Mouse (Mus musculus) MEL (cell line): Measurements from ENCODE around the gene Maf. TPM values are rescaled to one million over a fixed set of nuclear protein-coding genes. Genes with fewer than 3 reads are reported as not detected.

Experiments used
- DNase-seq: peaks from one replicate; pipeline ENCODE4 v3.0.0; 2011; ENCODE audit warnings: low read depth, low spot score
- H3K27ac ChIP-seq: 2 replicates; pipeline ENCODE4 v1.5.1; 2012; ENCODE audit warnings: low read depth, mild to moderate bottlenecking, control low read depth, low read length, moderate library complexity; ENCODE audit not compliant: control insufficient read depth
- H3K27me3 ChIP-seq, 2 experiments: fragments of 150-350 bp in 1 of 2; sonication (generic) in 1 of 2; 2 replicates each; pipeline ENCODE4 v1.6.1; 2012; ENCODE audit warnings: low read length in 2 of 2, mild to moderate bottlenecking in 2 of 2, improper control_type of control experiment in 1 of 2, moderate library complexity in 1 of 2; ENCODE audit not compliant: insufficient read depth in 2 of 2, control insufficient read depth in 1 of 2
- H3K36me3 ChIP-seq, 2 experiments: 2 replicates each; pipeline ENCODE4 v1.6.1; 2012 to 2014; ENCODE audit warnings: low read length in 2 of 2, improper control_type of control experiment in 1 of 2, inconsistent platforms in 1 of 2, mild to moderate bottlenecking in 1 of 2; ENCODE audit not compliant: insufficient read depth in 2 of 2, control insufficient read depth in 1 of 2
- H3K4me1 ChIP-seq, 2 experiments: fragments of 150-350 bp in 1 of 2; sonication (generic) in 1 of 2; 2 replicates each; pipeline ENCODE4 v1.6.1; 2012; ENCODE audit warnings: low read length in 2 of 2, improper control_type of control experiment in 1 of 2, mild to moderate bottlenecking in 1 of 2; ENCODE audit not compliant: insufficient read depth in 2 of 2, control insufficient read depth in 1 of 2
- H3K4me3 ChIP-seq, 2 experiments: fragments of 150-350 bp in 1 of 2; sonication (generic) in 1 of 2; 2 replicates each; pipeline ENCODE4 v1.5.1; 2012; ENCODE audit warnings: low read depth in 2 of 2, low read length in 2 of 2, mild to moderate bottlenecking in 2 of 2, moderate library complexity in 2 of 2, control low read depth in 1 of 2, improper control_type of control experiment in 1 of 2; ENCODE audit not compliant: control insufficient read depth in 1 of 2, insufficient read depth in 1 of 2
- H3K79me2 ChIP-seq: 2 replicates; pipeline ENCODE4 v1.6.1; 2012; ENCODE audit warnings: mild to moderate bottlenecking, low read length, moderate library complexity; ENCODE audit not compliant: control insufficient read depth, poor library complexity, insufficient read depth
- H3K9ac ChIP-seq: 2 replicates; pipeline ENCODE4 v1.6.1; 2012; ENCODE audit warnings: low read depth, mild to moderate bottlenecking, control low read depth, low read length, moderate library complexity; ENCODE audit not compliant: control insufficient read depth, poor library complexity, severe bottlenecking
- H3K9me3 ChIP-seq: fragments of 150-350 bp; sonication (generic); replicated peaks from 2 replicates; pipeline ENCODE4 v1.6.1; 2012; ENCODE audit warnings: mild to moderate bottlenecking, low read length, improper control_type of control experiment, moderate library complexity; ENCODE audit not compliant: insufficient read depth
- CHD1 ChIP-seq: IDR thresholded peaks from 2 replicates; pipeline ENCODE4 v1.6.1; 2012; ENCODE audit warnings: low read depth, mild to moderate bottlenecking, inconsistent platforms, low read length, improper control_type of control experiment
- CHD2 ChIP-seq: IDR thresholded peaks from 2 replicates; pipeline ENCODE4 v1.6.1; 2011; ENCODE audit warnings: low read length, improper control_type of control experiment
- ELF1 ChIP-seq: IDR thresholded peaks from 2 replicates; pipeline ENCODE4 v1.6.1; 2014; ENCODE audit warnings: low read depth, mild to moderate bottlenecking, inconsistent platforms, low read length, improper control_type of control experiment, moderate library complexity
- EP300 ChIP-seq, 2 experiments: IDR thresholded peaks; 2 replicates each; pipeline ENCODE4 v1.6.1; 2011; ENCODE audit warnings: improper control_type of control experiment in 2 of 2, low read length in 2 of 2, low read depth in 1 of 2, mild to moderate bottlenecking in 1 of 2
- GABPA ChIP-seq: IDR thresholded peaks from 2 replicates; pipeline ENCODE4 v1.6.1; 2012; ENCODE audit warnings: low read depth, mild to moderate bottlenecking, inconsistent platforms, low read length, improper control_type of control experiment, moderate library complexity
- GATA1 ChIP-seq: IDR thresholded peaks from 2 replicates; pipeline ENCODE4 v1.6.1; 2011; ENCODE audit warnings: low read depth, low read length, improper control_type of control experiment
- HCFC1 ChIP-seq: IDR thresholded peaks from 2 replicates; pipeline ENCODE4 v1.6.1; 2012; ENCODE audit warnings: low read depth, mild to moderate bottlenecking, inconsistent platforms, low read length, improper control_type of control experiment, moderate library complexity
- JUND ChIP-seq: IDR thresholded peaks from 2 replicates; pipeline ENCODE4 v1.6.1; 2011; ENCODE audit warnings: low read depth, mild to moderate bottlenecking, improper control_type of control experiment, low read length
- MAX ChIP-seq: IDR thresholded peaks from 2 replicates; pipeline ENCODE4 v1.6.1; 2011; ENCODE audit warnings: low read length, improper control_type of control experiment
- MAZ ChIP-seq: IDR thresholded peaks from 2 replicates; pipeline ENCODE4 v1.6.1; 2012; ENCODE audit warnings: low read depth, mild to moderate bottlenecking, inconsistent platforms, low read length, improper control_type of control experiment
- MXI1 ChIP-seq: IDR thresholded peaks from 2 replicates; pipeline ENCODE4 v1.6.1; 2011; ENCODE audit warnings: mild to moderate bottlenecking, low read depth, low read length, improper control_type of control experiment
- MYC ChIP-seq: IDR thresholded peaks from 2 replicates; pipeline ENCODE4 v1.6.1; 2011; ENCODE audit warnings: low read depth, mild to moderate bottlenecking, low read length, improper control_type of control experiment, moderate library complexity
- NRF1 ChIP-seq: IDR thresholded peaks from 2 replicates; pipeline ENCODE4 v1.6.1; 2014; ENCODE audit warnings: low read depth, mild to moderate bottlenecking, inconsistent platforms, low read length, improper control_type of control experiment, moderate library complexity; ENCODE audit not compliant: poor library complexity, insufficient read depth, severe bottlenecking
- POLR2A ChIP-seq, 2 experiments: IDR thresholded peaks; 2 replicates each; pipeline ENCODE4 v1.6.1; 2011 to 2012; ENCODE audit warnings: low read length in 2 of 2, mild to moderate bottlenecking in 2 of 2, control low read depth in 1 of 2, improper control_type of control experiment in 1 of 2, low read depth in 1 of 2, moderate library complexity in 1 of 2; ENCODE audit not compliant: control insufficient read depth in 1 of 2, insufficient read depth in 1 of 2, poor library complexity in 1 of 2
- POLR2AphosphoS2 ChIP-seq: IDR thresholded peaks from 2 replicates; pipeline ENCODE4 v1.6.1; 2011; ENCODE audit warnings: low read length, improper control_type of control experiment
- RAD21 ChIP-seq: IDR thresholded peaks from 2 replicates; pipeline ENCODE4 v1.6.1; 2011; ENCODE audit warnings: mild to moderate bottlenecking, low read depth, low read length, improper control_type of control experiment
- RCOR1 ChIP-seq: IDR thresholded peaks from 2 replicates; pipeline ENCODE4 v1.6.1; 2012; ENCODE audit warnings: low read depth, mild to moderate bottlenecking, inconsistent platforms, low read length, improper control_type of control experiment
- SMC3 ChIP-seq: IDR thresholded peaks from 2 replicates; pipeline ENCODE4 v1.6.1; 2011; ENCODE audit warnings: low read depth, low read length, improper control_type of control experiment
- TAL1 ChIP-seq: IDR thresholded peaks from 2 replicates; pipeline ENCODE4 v1.6.1; 2012; ENCODE audit warnings: mild to moderate bottlenecking, inconsistent platforms, low read length, moderate library complexity, mixed read lengths
- TBP ChIP-seq: IDR thresholded peaks from 2 replicates; pipeline ENCODE4 v1.8.0; 2011; ENCODE audit warnings: low read depth, low read length, improper control_type of control experiment
- TCF12 ChIP-seq: IDR thresholded peaks from 2 replicates; pipeline ENCODE4 v1.6.1; 2014; ENCODE audit warnings: low read depth, mild to moderate bottlenecking, inconsistent platforms, low read length, improper control_type of control experiment, moderate library complexity
- USF1 ChIP-seq: IDR thresholded peaks from 2 replicates; pipeline ENCODE4 v1.6.1; 2014; ENCODE audit warnings: low read depth, mild to moderate bottlenecking, inconsistent platforms, low read length, improper control_type of control experiment, moderate library complexity
- USF2 ChIP-seq, 2 experiments: IDR thresholded peaks; 2 replicates each; pipeline ENCODE4 v1.6.1; 2011 to 2012; ENCODE audit warnings: improper control_type of control experiment in 2 of 2, low read length in 2 of 2, borderline replicate concordance in 1 of 2, inconsistent platforms in 1 of 2, low read depth in 1 of 2, mild to moderate bottlenecking in 1 of 2; ENCODE audit not compliant: insufficient read depth in 1 of 2
- ZC3H11A ChIP-seq: IDR thresholded peaks from 2 replicates; pipeline ENCODE4 v1.6.1; 2012; ENCODE audit warnings: low read depth, mild to moderate bottlenecking, inconsistent platforms, low read length, improper control_type of control experiment
- ZKSCAN1 ChIP-seq: IDR thresholded peaks from 2 replicates; pipeline ENCODE4 v1.6.1; 2012; ENCODE audit warnings: low read depth, mild to moderate bottlenecking, inconsistent platforms, low read length, improper control_type of control experiment, moderate library complexity
- ZMIZ1 ChIP-seq: IDR thresholded peaks from 2 replicates; pipeline ENCODE4 v1.6.1; 2012; ENCODE audit warnings: low read depth, mild to moderate bottlenecking, inconsistent platforms, low read length, improper control_type of control experiment, moderate library complexity
- polyA plus RNA-seq, 2 experiments: library from polyadenylated mRNA; stranded (reverse) in 1 of 2; unstranded in 1 of 2; fragments of >175 nt in 1 of 2; fragments of >200 nt in 1 of 2; gene quantifications; 2 replicates each; pipeline versions ENCODE4 v1.2.1 to v1.2.4; 2012; ENCODE audit warnings: low replicate concordance in 2 of 2, low read depth in 1 of 2; ENCODE audit not compliant: insufficient read length in 2 of 2, insufficient read depth in 1 of 2, missing spikeins in 1 of 2
- total RNA-seq: library from RNA; depleted of rRNA; stranded (reverse); fragments of 300-350 nt; gene quantifications from 2 replicates; pipeline ENCODE4 v1.2.3, GENCODE M21; 2012

The Maf gene
- total and polyA plus RNA-seq, 3 experiments, result not detected

- Histone ChIP-seq H3K27me3 (no peaks in the 10 kb centered on the region), H3K4me3 (no peak overlapping the region), H3K4me1 (no peaks in the 10 kb centered on the region), H3K9me3 (no peaks in the 10 kb centered on the region), H3K36me3 (no peaks in the 10 kb centered on the region), H3K27ac (no peak overlapping the region), H3K79me2 (no peaks in the 10 kb centered on the region), H3K9ac (no peak overlapping the region)
- no peak for TF ChIP-seq ZMIZ1
- no peak for TF ChIP-seq USF1
- no peak for TF ChIP-seq ELF1
- no peak for TF ChIP-seq NRF1
- no peak for TF ChIP-seq GATA1
- no peak for TF ChIP-seq POLR2A (IDR thresholded peaks at IDR 0.05; ENCODE audit: control insufficient read depth in 1 of 2, insufficient read depth in 1 of 2, low read depth in 1 of 2, low read length in 2 of 2, poor library complexity in 1 of 2)
- no peak for TF ChIP-seq TAL1
- no peak for TF ChIP-seq HCFC1
- TF ChIP-seq SMC3, result no peak
- TF ChIP-seq ZKSCAN1, result no peak
- no peak for TF ChIP-seq MAX
- DNase-seq, result no peak
These were observed 24.8 kb upstream of the Maf start for GRCm38 (mm10) chr8:115732401-115732800.

- Histone ChIP-seq H3K9ac (no peak overlapping the region), H3K36me3 (no peaks in the 10 kb centered on the region), H3K9me3 (no peaks in the 10 kb centered on the region), H3K79me2 (no peaks in the 10 kb centered on the region), H3K4me3 (no peak overlapping the region), H3K27me3 (no peaks in the 10 kb centered on the region), H3K4me1 (no peaks in the 10 kb centered on the region), H3K27ac (no peak overlapping the region)
- no peak for DNase-seq
- TF ChIP-seq MAZ (no peak), USF2 (IDR thresholded peaks at IDR 0.05; ENCODE audit: borderline replicate concordance in 1 of 2, insufficient read depth in 1 of 2, low read depth in 1 of 2, low read length in 2 of 2) (no peak), JUND (no peak), CHD2 (no peak), RCOR1 (no peak), ZC3H11A (no peak), TBP (no peak), MXI1 (no peak), EP300 (IDR thresholded peaks at IDR 0.05; ENCODE audit: low read depth in 1 of 2, low read length in 2 of 2) (no peak), USF1 (no peak), POLR2AphosphoS2 (no peak), TCF12 (no peak), GATA1 (no peak), RAD21 (no peak), ZMIZ1 (no peak), GABPA (no peak), CHD1 (no peak), MYC (no peak)
These were observed 19.2 kb upstream of the Maf start for GRCm38 (mm10) chr8:115726807-115727206.
